Mouse (Mus musculus): ENCODE data around the gene Sept6. TPM values are rescaled to one million over a fixed set of nuclear protein-coding genes. Genes with fewer than 3 reads are reported as not detected.
A peak's percentile ranks its signal among the peaks of the same experiment; 100 is the strongest.
"Not testable (repeated sequence)": the region's sequence is repeated elsewhere in the genome, so short reads cannot be mapped to it uniquely, and the experiment has no call there.

The Sept6 gene
- total RNA-seq, 2 experiments from 2014 or later = 56.9 to 59.2 TPM

GRCm38 (mm10) chrX:36902321-36903114 is 89.1 kb downstream of the Sept6 start, which contains the start of gene Nkrf:
Gene Nkrf (minus strand): TSS chrX:36902899.
- intact Hi-C loops (cut with DNase I) = loop anchor here (1.0 to 10.0 kb wide), 3 partner anchors 28 to 268 kb away; partner anchors contain the start of gene C330007P06Rik
- Histone ChIP-seq H3K27ac (peak within 1 kb of the TSS; percentile 85), H3K4me3 (peak within 1 kb of the TSS; percentile 58)
- TF ChIP-seq CTCF (IDR thresholded peaks at IDR 0.05) = no peak
- DNase-seq (ENCODE audit: extremely low spot score in 1 of 2, low spot score in 2 of 2) = peak; percentile 43 to 46

- Histone ChIP-seq H3K4me3 (peak overlapping the region; percentile 58), H3K27ac (peak overlapping the region; percentile 85)
- intact Hi-C loops (cut with DNase I) = loop anchor here (5.0 to 10.0 kb wide), 2 partner anchors 69 to 267 kb away; no protein-coding TSS in a partner anchor
- TF ChIP-seq CTCF (IDR thresholded peaks at IDR 0.05) = no peak
- no peak for DNase-seq (ENCODE audit: extremely low spot score in 1 of 2, low spot score in 2 of 2)
Measured at GRCm38 (mm10) chrX:36901655-36902054, 89.9 kb downstream of the Sept6 start.

- intact Hi-C loops (cut with DNase I); H3K4me3 ChIP-seq: not testable (repeated sequence)
Measured at GRCm38 (mm10) chrX:36898931-36899330, 92.7 kb downstream of the Sept6 start.

GRCm38 (mm10) chrX:36884719-36885118 is 106.9 kb downstream of the Sept6 start:
- Histone ChIP-seq H3K27ac (no peak overlapping the region), H3K4me3 (no peak overlapping the region)
- DNase-seq (ENCODE audit: extremely low spot score in 1 of 2, low spot score in 2 of 2) = no peak
- peak; percentile 24 for TF ChIP-seq CTCF (IDR thresholded peaks at IDR 0.05)
- intact Hi-C loops (cut with DNase I) = no loop called here

More at GRCm38 (mm10) chrX:36898931-36899330, 92.7 kb downstream of the Sept6 start:
- DNase-seq (ENCODE audit: extremely low spot score in 1 of 2, low spot score in 2 of 2); H3K27ac ChIP-seq: not testable (repeated sequence)
- peak; percentile 42 for TF ChIP-seq CTCF (IDR thresholded peaks at IDR 0.05)

GRCm38 (mm10) chrX:36874704-36875128 is 116.9 kb downstream of the Sept6 start:
- H3K27ac ChIP-seq = peak overlapping the region; percentile 76
- no peak for DNase-seq (ENCODE audit: extremely low spot score in 1 of 2, low spot score in 2 of 2)

GRCm38 (mm10) chrX:36874178-36874696 is 117.4 kb downstream of the Sept6 start:
- DNase-seq (ENCODE audit: extremely low spot score in 1 of 2, low spot score in 2 of 2) = peak; percentile 86 to 87
- no peak for TF ChIP-seq CTCF (IDR thresholded peaks at IDR 0.05)
- Histone ChIP-seq H3K27ac (peak overlapping the region; percentile 76), H3K4me3 (peak overlapping the region; percentile 76)
- intact Hi-C loops (cut with DNase I) = loop anchor here (1.0 kb wide), 1 partner anchor 29 kb away; no protein-coding TSS in a partner anchor

More at GRCm38 (mm10) chrX:36874704-36875128, 116.9 kb downstream of the Sept6 start:
- intact Hi-C loops (cut with DNase I) = loop anchor here (1.0 kb wide), 1 partner anchor 29 kb away; no protein-coding TSS in a partner anchor
- H3K4me3 ChIP-seq = peak overlapping the region; percentile 76
- TF ChIP-seq CTCF (IDR thresholded peaks at IDR 0.05) = no peak

GRCm38 (mm10) chrX:36873765-36874164 is 117.8 kb downstream of the Sept6 start, which contains the start of the genes Ube2a and C330007P06Rik:
Gene Ube2a (plus strand): TSS chrX:36873900.
Gene C330007P06Rik (minus strand): TSS chrX:36874111.
- no peak for DNase-seq (ENCODE audit: extremely low spot score in 1 of 2, low spot score in 2 of 2)
- intact Hi-C loops (cut with DNase I) = loop anchor here (1.0 kb wide), 1 partner anchor 30 kb away; no protein-coding TSS in a partner anchor
- no peak for TF ChIP-seq CTCF (IDR thresholded peaks at IDR 0.05)
- Histone ChIP-seq H3K4me3 (peak within 1 kb of the TSS; percentile 76), H3K27ac (peak within 1 kb of the TSS; percentile 76)

GRCm38 (mm10) chrX:36870372-36870771 is 121.2 kb downstream of the Sept6 start:
- intact Hi-C loops (cut with DNase I) = no loop called here
- no peak for TF ChIP-seq CTCF (IDR thresholded peaks at IDR 0.05)
- DNase-seq (ENCODE audit: extremely low spot score in 1 of 2, low spot score in 2 of 2) = no peak
- Histone ChIP-seq H3K27ac (no peak overlapping the region), H3K4me3 (no peak overlapping the region)

- Histone ChIP-seq H3K27ac (peak overlapping the region; percentile 76), H3K4me3 (peak overlapping the region; percentile 50)
- intact Hi-C loops (cut with DNase I) = no loop called here
- TF ChIP-seq CTCF (IDR thresholded peaks at IDR 0.05) = no peak
- DNase-seq (ENCODE audit: extremely low spot score in 1 of 2, low spot score in 2 of 2) = no peak
Measured at GRCm38 (mm10) chrX:36864609-36865328, 126.8 kb downstream of the Sept6 start.

- H3K27ac ChIP-seq = peak overlapping the region; percentile 76
- peak; percentile 74 to 78 for DNase-seq (ENCODE audit: extremely low spot score in 1 of 2, low spot score in 2 of 2)
- peak overlapping the region; percentile 50 for H3K4me3 ChIP-seq
- intact Hi-C loops (cut with DNase I) = no loop called here
- TF ChIP-seq CTCF (IDR thresholded peaks at IDR 0.05) = no peak
Measured at GRCm38 (mm10) chrX:36863766-36864608, 127.6 kb downstream of the Sept6 start.

Other genes with a start within 250 kb of the Sept6 start
- under 1 TPM in 1 of 2 experiments, not detected in 1; 0.41 TPM for gene Slc25a43, start 248.1 kb downstream of the Sept6 start, total RNA-seq (2021)
- 100 to 1,000 TPM; 302 to 310 TPM for gene Slc25a5, start 196.1 kb downstream of the Sept6 start, total RNA-seq (2021)
- gene Ube2a, start 117.9 kb downstream of the Sept6 start, total RNA-seq (2021) = 10 to 100 TPM; 42.3 to 44.0 TPM
- 10 to 100 TPM; 36.6 to 37.7 TPM for gene C330007P06Rik, start 117.7 kb downstream of the Sept6 start, total RNA-seq (2021)
- gene Nkrf, start 88.9 kb downstream of the Sept6 start, total RNA-seq (2021) = 10 to 100 TPM; 34.8 to 34.9 TPM
- gene Sowahd, start 57.1 kb upstream of the Sept6 start, total RNA-seq (2021) = not detected
- gene Rpl39, start 93.6 kb upstream of the Sept6 start, total RNA-seq (2021) = 100 to 1,000 TPM; 244 to 245 TPM
- 10 to 100 TPM; 16.8 to 16.9 TPM for gene Upf3b, start 118.5 kb upstream of the Sept6 start, total RNA-seq (2021)
- 10 to 100 TPM; 13.4 to 13.9 TPM for gene Nkap, start 135.0 kb upstream of the Sept6 start, total RNA-seq (2021)
- gene Akap14, start 177.0 kb upstream of the Sept6 start, total RNA-seq (2021) = not detected
- 100 to 1,000 TPM; 177 to 201 TPM for gene Ndufa1, start 199.4 kb upstream of the Sept6 start, total RNA-seq (2021)
- gene Rnf113a1, start 199.5 kb upstream of the Sept6 start, total RNA-seq (2021) = 1 to 10 TPM; 7.3 to 7.6 TPM
- gene Gm9, start 219.2 kb upstream of the Sept6 start, total RNA-seq (2021) = not detected
- not detected for gene Rhox1, start 230.5 kb upstream of the Sept6 start, total RNA-seq (2021)

Data from left cerebral cortex, adult 2 months (tissue).